Mouse (Mus musculus): Measurements from ENCODE around the gene Snrpc.

GRCm38 (mm10) chr17:27796780-27797179 is 41.2 kb upstream of the Snrpc start:
- TF ChIP-seq CTCF (IDR thresholded peaks at IDR 0.05; ENCODE audit: borderline replicate concordance, insufficient read depth, low read length) (no peak), POLR2A (IDR thresholded peaks at IDR 0.05; ENCODE audit: low read depth, low read length) (no peak)
